Mouse (Mus musculus) liver, embryonic 11.5 days (tissue): ENCODE data around the gene Nlrp4f. TPM values are rescaled to one million over a fixed set of nuclear protein-coding genes. Genes with fewer than 3 reads are reported as not detected.

Experiments used
- ATAC-seq: fragments of 200-750 bp; cut with Nextera tagmentation; replicated peaks from 2 replicates; pipeline ENCODE4 v1.8.0; 2017; ENCODE audit warnings: moderate number of reproducible peaks, mild to moderate bottlenecking, moderate TSS enrichment, moderate library complexity; ENCODE audit not compliant: low FRiP score
- DNase-seq: peaks from one replicate; pipeline ENCODE4 v3.0.0-alpha.2; 2017; ENCODE audit warnings: low spot score
- H3K27ac ChIP-seq: fragments of 300-500 bp; sonication (generic); 2 replicates; pipeline ENCODE4 v1.5.1; 2014; ENCODE audit warnings: mild to moderate bottlenecking, low read depth, low read length, control low read depth
- H3K27me3 ChIP-seq: fragments of 300-500 bp; sonication (generic); replicated peaks from 2 replicates; pipeline ENCODE4 v1.6.1; 2014; ENCODE audit warnings: low read length, mixed read lengths; ENCODE audit not compliant: control insufficient read depth, insufficient read depth
- H3K36me3 ChIP-seq: fragments of 300-500 bp; sonication (generic); 2 replicates; pipeline ENCODE4 v1.6.1; 2014; ENCODE audit warnings: mild to moderate bottlenecking, low read length, moderate library complexity, mixed read lengths; ENCODE audit not compliant: control insufficient read depth, insufficient read depth
- H3K4me1 ChIP-seq: fragments of 300-500 bp; sonication (generic); replicated peaks from 2 replicates; pipeline ENCODE4 v1.6.1; 2014; ENCODE audit warnings: low read length, mixed read lengths; ENCODE audit not compliant: control insufficient read depth, insufficient read depth
- H3K4me2 ChIP-seq: fragments of 300-500 bp; sonication (generic); 2 replicates; pipeline ENCODE4 v1.6.1; 2014; ENCODE audit warnings: mild to moderate bottlenecking, control low read depth, moderate library complexity
- H3K4me3 ChIP-seq: fragments of 300-500 bp; sonication (generic); 2 replicates; pipeline ENCODE4 v1.5.1; 2014; ENCODE audit warnings: low read depth, low read length, control low read depth
- H3K9ac ChIP-seq: fragments of 300-500 bp; sonication (generic); 2 replicates; pipeline ENCODE4 v1.6.1; 2014; ENCODE audit warnings: low read depth, low read length, control low read depth
- H3K9me3 ChIP-seq: fragments of 300-500 bp; sonication (generic); 2 replicates; pipeline ENCODE4 v1.6.1; 2016; ENCODE audit warnings: low read length, inconsistent platforms, mixed read lengths; ENCODE audit not compliant: control insufficient read depth
- WGBS: fragments of 180-500 bp; shearing (Covaris S2); extraction: QIAGEN DNeasy Blood & Tissue Kit; methylation state at CpG from one replicate; pipeline ENCODE4 v1.1.7; 2014; 5-methylcytosine and 5-hydroxymethylcytosine counted together
- polyA plus RNA-seq: library from polyadenylated mRNA; unstranded; fragments of >200 nt; fragmentation: Nextera tagmentation; extraction: Ambion mirVana; gene quantifications from 2 replicates; pipeline ENCODE4 v1.2.1, GENCODE M21; 2014

Nlrp4f gene
- polyA plus RNA-seq, 1 experiment from 2014 or later, result not detected

DNA sequence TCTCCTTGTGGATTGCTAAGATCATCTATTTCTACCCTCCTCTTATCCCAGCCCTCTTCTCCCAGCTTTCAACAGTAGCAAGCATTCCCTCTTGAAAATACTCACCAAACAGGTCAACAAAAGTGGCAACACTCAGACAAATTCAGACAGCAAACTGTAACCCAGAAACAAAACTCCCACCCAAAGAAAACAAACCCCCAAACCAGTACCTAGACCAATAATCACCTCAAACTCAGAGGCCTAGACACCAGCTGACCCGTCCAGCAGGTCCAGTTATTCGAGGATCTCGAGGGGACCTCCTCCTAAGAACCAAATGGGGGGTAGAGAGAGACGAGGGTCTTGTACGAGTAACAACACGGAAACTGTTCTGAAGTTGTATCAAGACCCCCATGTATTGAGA lies 20.2 kb upstream of the Nlrp4f start:
- no peak overlapping the region for H3K4me2 ChIP-seq
- no peaks in the 10 kb centered on the region for H3K27me3 ChIP-seq
- ATAC-seq (no peak), DNase-seq (no peak)
- no peaks in the 10 kb centered on the region for H3K9me3 ChIP-seq
- H3K36me3 ChIP-seq, result no peaks in the 10 kb centered on the region
- no peak overlapping the region for H3K4me3 ChIP-seq
- 46% methylated on average over 6 of the region's 6 CpGs for WGBS
- H3K9ac ChIP-seq, result no peak overlapping the region
- H3K4me1 ChIP-seq, result no peaks in the 10 kb centered on the region
- no peak overlapping the region for H3K27ac ChIP-seq

DNA sequence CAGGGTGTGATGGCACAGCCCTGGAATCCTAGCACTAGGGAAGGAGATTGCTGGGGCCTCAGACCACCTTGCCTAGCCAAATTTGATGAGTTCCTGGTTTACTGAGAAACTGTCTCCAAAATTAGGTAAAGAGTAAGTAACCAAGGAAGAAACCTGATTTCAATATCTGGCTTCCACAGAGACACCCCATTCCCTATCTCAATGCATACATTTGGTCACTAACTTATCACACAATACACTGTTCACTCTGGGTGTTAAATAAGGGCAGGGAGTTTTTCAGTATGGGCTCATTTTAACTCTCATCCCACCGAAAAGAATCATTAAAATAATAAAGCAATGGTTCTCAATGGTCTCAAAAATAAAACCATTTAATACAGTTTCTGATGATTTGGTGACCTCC lies 5.1 kb downstream of the Nlrp4f start:
- Histone ChIP-seq H3K27ac (no peak overlapping the region), H3K4me2 (no peak overlapping the region), H3K4me1 (no peaks in the 10 kb centered on the region), H3K27me3 (no peaks in the 10 kb centered on the region), H3K9ac (no peak overlapping the region), H3K4me3 (no peak overlapping the region), H3K36me3 (no peaks in the 10 kb centered on the region), H3K9me3 (no peaks in the 10 kb centered on the region)
- no peak for ATAC-seq
- 69% methylated on average over 1 of the region's 1 CpGs for WGBS
- DNase-seq, result no peak

DNA sequence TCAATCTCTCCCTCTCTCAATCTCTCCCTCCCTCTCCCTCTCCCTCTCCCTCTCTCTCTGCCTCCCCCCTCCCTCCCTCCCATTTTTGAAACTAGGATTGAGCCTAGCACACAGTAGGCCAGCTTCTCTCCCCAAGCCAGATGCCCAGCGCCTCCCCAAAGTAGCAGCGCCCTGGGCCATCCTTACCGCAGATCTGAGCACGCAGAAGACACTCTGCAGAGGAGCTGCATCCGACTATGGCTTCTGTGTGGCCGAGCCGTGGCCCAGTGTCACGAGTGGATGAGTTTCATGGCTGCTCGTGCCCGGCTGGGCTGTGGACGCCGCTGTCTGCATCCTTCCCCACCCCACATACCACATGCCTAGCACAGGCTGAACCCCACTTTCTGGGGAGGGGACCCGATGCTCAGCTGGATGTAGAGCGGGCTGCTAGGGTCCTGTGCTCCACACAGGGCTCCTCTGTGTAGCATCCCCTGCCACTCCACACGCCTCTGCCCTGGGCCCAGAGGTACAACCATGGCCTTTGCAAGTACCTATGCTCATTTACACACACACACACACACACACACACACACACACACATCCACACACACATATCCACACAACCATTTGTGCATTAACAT lies 29.2 kb downstream of the Nlrp4f start:
- 42% methylated on average over 15 of the region's 15 CpGs for WGBS
- Histone ChIP-seq H3K4me1 (no peaks in the 10 kb centered on the region), H3K36me3 (no peaks in the 10 kb centered on the region), H3K9me3 (no peaks in the 10 kb centered on the region; the same call in 1 of the 2 replicates), H3K4me2 (no peak overlapping the region), H3K9ac (no peak overlapping the region), H3K27ac (no peak overlapping the region), H3K27me3 (no peaks in the 10 kb centered on the region), H3K4me3 (no peak overlapping the region)
- ATAC-seq (0 out of 2 replicates have a peak, but pooled peaks have one; percentile 32), DNase-seq (no peak)

DNA sequence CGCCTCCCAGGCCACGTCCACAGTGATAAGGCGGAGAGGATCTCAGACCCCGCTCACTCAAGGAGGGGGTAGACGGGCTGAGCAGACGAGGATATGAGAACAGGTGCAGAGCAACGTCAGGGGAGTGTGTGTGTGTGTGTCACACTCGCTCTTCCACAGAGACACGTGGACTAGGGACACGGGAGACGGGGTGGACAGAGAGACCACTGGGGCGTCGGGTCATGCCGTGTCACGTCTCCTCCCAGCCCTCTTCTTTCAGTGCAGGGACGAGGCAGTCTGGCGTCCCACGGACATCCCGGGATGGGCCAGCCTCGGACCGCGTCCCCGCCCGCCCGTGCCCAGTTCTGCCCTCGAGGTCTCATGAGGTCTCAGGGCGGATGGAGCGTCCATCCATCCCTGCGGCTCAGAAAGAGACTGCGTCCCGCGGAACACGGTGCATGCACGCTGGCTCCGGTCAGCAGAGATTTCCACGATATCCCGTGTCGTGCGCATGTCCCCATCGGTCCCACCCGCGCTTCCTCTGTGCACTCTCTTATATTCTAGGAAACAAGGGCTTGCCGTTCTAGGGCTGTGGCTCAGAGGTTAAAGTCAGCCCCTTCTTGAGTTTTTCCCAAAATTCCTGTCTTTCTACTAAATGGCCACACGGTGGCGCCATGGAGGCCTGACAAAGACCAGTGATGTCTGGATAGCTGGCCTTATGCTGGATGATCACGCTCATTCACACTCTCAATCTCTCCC lies 29.9 kb downstream of the Nlrp4f start:
- Histone ChIP-seq H3K27me3 (no peaks in the 10 kb centered on the region), H3K27ac (no peak overlapping the region), H3K4me3 (peak overlapping the region; percentile 35), H3K4me1 (no peaks in the 10 kb centered on the region), H3K4me2 (peak overlapping the region; percentile 67), H3K9me3 (no peaks in the 10 kb centered on the region; the same call in 1 of the 2 replicates), H3K9ac (no peak overlapping the region), H3K36me3 (no peaks in the 10 kb centered on the region)
- DNase-seq (peak; percentile 33), ATAC-seq (peak; percentile 64)
- WGBS, result 15% methylated on average over 46 of the region's 46 CpGs

DNA sequence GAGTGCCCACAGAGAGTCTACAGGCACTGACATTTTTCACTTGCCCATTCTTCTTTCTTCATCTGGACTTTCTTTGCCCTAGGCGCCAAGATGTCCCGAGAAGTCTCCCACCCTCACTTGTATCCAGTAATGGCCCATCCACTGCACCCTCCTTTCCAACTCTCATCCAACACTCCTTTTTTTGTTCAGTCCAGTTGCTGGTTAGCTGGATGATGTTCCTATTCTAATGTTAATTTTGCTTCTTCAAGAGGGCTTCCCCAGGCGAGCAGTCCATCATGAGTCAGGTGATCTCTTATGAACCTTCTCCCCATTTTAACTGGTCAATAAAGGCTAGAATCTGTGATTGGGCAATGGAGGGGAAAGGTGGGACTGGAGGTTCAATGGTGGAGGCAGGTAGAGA lies 31.7 kb downstream of the Nlrp4f start:
- H3K36me3 ChIP-seq, result no peaks in the 10 kb centered on the region
- H3K9me3 ChIP-seq, result no peaks in the 10 kb centered on the region
- H3K27me3 ChIP-seq, result no peaks in the 10 kb centered on the region
- H3K4me2 ChIP-seq, result no peak overlapping the region
- H3K4me3 ChIP-seq, result no peak overlapping the region
- no peak overlapping the region for H3K9ac ChIP-seq
- ATAC-seq (no peak), DNase-seq (no peak)
- no peaks in the 10 kb centered on the region for H3K4me1 ChIP-seq
- no peak overlapping the region for H3K27ac ChIP-seq
- WGBS, result 70% methylated on average over 3 of the region's 3 CpGs

DNA sequence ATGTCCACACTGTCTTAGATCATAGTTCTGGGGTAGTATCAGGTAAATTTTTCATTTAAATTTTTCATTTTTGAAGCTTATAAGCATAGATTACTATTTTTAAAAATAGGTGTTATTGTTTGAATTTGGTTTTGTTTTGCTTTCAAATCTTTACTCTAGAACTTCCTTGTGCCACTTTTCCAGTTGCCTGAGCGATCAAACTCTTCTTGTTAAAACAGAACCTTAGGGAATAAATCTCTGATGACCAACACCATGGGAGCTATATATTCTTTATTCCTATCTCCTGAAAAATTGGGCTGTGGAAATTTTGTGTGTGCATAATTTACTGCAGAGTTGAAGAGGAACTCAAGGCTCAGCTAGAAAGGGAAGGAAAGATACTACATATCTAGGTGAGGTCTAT lies 55.8 kb downstream of the Nlrp4f start, which contains the start of gene Olfr466:
Olfr466 (plus strand) TSS at position 301 of the 400 bp plus-strand sequence.
- H3K9me3 ChIP-seq, result no peaks in the 10 kb centered on the region
- 63% methylated on average over 1 of the region's 1 CpGs for WGBS
- H3K4me2 ChIP-seq, result no peak within 1 kb of the TSS
- DNase-seq, result no peak
- H3K4me3 ChIP-seq, result no peak within 1 kb of the TSS
- no peak within 1 kb of the TSS for H3K9ac ChIP-seq
- H3K27me3 ChIP-seq, result no peaks in the 10 kb centered on the region
- H3K4me1 ChIP-seq, result no peaks in the 10 kb centered on the region
- H3K27ac ChIP-seq, result no peak within 1 kb of the TSS
- no peak for ATAC-seq
- no peaks in the 10 kb centered on the region for H3K36me3 ChIP-seq

DNA sequence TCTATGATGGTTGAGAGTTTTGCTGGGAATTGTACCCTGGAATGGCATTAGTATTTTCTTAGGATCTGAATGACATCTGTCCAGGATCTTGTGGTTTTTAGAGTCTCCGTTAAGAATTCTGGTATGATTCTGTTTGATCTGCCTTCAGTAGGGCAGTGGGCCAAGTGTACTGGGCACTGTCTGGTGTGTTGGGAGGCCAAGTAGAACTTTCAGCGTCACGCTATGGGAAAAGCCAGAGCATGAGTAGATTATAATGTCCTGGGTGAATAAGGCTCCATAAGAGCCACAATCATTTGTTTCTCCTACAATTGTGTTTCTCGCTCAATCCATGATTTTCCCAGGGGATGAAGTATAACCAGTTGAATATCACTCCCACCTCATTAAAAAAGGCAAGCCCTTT lies 68.0 kb downstream of the Nlrp4f start, which contains the start of gene Olfr465-ps1:
Olfr465-ps1 (plus strand) TSS at position 301 of the 400 bp plus-strand sequence.
- H3K4me3 ChIP-seq, result no peak within 1 kb of the TSS
- WGBS, result 75% methylated on average over 4 of the region's 4 CpGs

More for the DNA sequence above, 68.0 kb downstream of the Nlrp4f start, which contains the start of gene Olfr465-ps1:
- Histone ChIP-seq H3K4me2 (no peak within 1 kb of the TSS), H3K4me1 (no peaks in the 10 kb centered on the region), H3K27ac (no peak within 1 kb of the TSS), H3K27me3 (no peaks in the 10 kb centered on the region), H3K9me3 (no peaks in the 10 kb centered on the region), H3K9ac (no peak within 1 kb of the TSS), H3K36me3 (no peaks in the 10 kb centered on the region)
- ATAC-seq (no peak), DNase-seq (no peak)
